Mouse (Mus musculus) ovary, postnatal 14 days (tissue): ENCODE measurements around the gene Usp15.
"Not testable (repeated sequence)": the region's sequence is repeated elsewhere in the genome, so short reads cannot be mapped to it uniquely, and the experiment has no call there.

Source experiments
- DNase-seq: peaks from one replicate; pipeline ENCODE4 v3.0.0; 2022; ENCODE audit warnings: low spot score

Gene Usp15

GRCm38 (mm10) chr10:123196835-123197559 is at the start of gene Usp15:
TSS of gene Usp15 (minus strand) at chr10:123196995.
- peak; percentile 86 for DNase-seq

- DNase-seq = no peak
Observed at GRCm38 (mm10) chr10:123229420-123229819, 32.6 kb upstream of the Usp15 start.

- DNase-seq = no peak
Observed at GRCm38 (mm10) chr10:123222785-123223184, 26.0 kb upstream of the Usp15 start.

GRCm38 (mm10) chr10:123209517-123209916 is 12.7 kb upstream of the Usp15 start:
- DNase-seq = no peak

- no peak for DNase-seq
Observed at GRCm38 (mm10) chr10:123208336-123208735, 11.5 kb upstream of the Usp15 start.

GRCm38 (mm10) chr10:123206074-123206473 is 9.3 kb upstream of the Usp15 start:
- no peak for DNase-seq

GRCm38 (mm10) chr10:123205364-123205763 is 8.6 kb upstream of the Usp15 start:
- not testable (repeated sequence) for DNase-seq

GRCm38 (mm10) chr10:123201981-123202758 is 5.4 kb upstream of the Usp15 start:
- DNase-seq = no peak

GRCm38 (mm10) chr10:123201436-123201835 is 4.6 kb upstream of the Usp15 start:
- no peak for DNase-seq

GRCm38 (mm10) chr10:123200996-123201395 is 4.2 kb upstream of the Usp15 start:
- no peak for DNase-seq

- no peak for DNase-seq
Observed at GRCm38 (mm10) chr10:123200320-123200659, 3.5 kb upstream of the Usp15 start.

- DNase-seq = no peak
Observed at GRCm38 (mm10) chr10:123199615-123200319, 3.0 kb upstream of the Usp15 start.

- no peak for DNase-seq
Observed at GRCm38 (mm10) chr10:123199119-123199518, 2.3 kb upstream of the Usp15 start.

GRCm38 (mm10) chr10:123198183-123198582 is 1.4 kb upstream of the Usp15 start:
- no peak for DNase-seq

- no peak for DNase-seq
Observed at GRCm38 (mm10) chr10:123195961-123196834, 597 bp downstream of the Usp15 start.

GRCm38 (mm10) chr10:123195501-123195900 is 1.3 kb downstream of the Usp15 start:
- DNase-seq = no peak

GRCm38 (mm10) chr10:123191038-123191437 is 5.8 kb downstream of the Usp15 start:
- DNase-seq = no peak

GRCm38 (mm10) chr10:123187337-123187736 is 9.5 kb downstream of the Usp15 start:
- no peak for DNase-seq

- no peak for DNase-seq
Observed at GRCm38 (mm10) chr10:123185907-123186306, 10.9 kb downstream of the Usp15 start.

- no peak for DNase-seq
Observed at GRCm38 (mm10) chr10:123183743-123184142, 13.1 kb downstream of the Usp15 start.

GRCm38 (mm10) chr10:123183243-123183642 is 13.6 kb downstream of the Usp15 start:
- no peak for DNase-seq

- no peak for DNase-seq
Observed at GRCm38 (mm10) chr10:123182391-123182790, 14.4 kb downstream of the Usp15 start.
